Mouse (Mus musculus) midbrain, embryonic 12.5 days (tissue): Measurements from ENCODE around the gene Myo16. TPM values are rescaled to one million over a fixed set of nuclear protein-coding genes. Genes with fewer than 3 reads are reported as not detected.

Experiments used
- ATAC-seq: fragments of 200-750 bp; cut with Nextera tagmentation; 2 replicates; pipeline ENCODE4 v1.8.0; 2017; ENCODE audit warnings: low read depth, moderate TSS enrichment, moderate library complexity; ENCODE audit not compliant: low FRiP score
- H3K27ac ChIP-seq: fragments of 300-500 bp; sonication (generic); replicated peaks from 2 replicates; pipeline ENCODE4 v1.5.1; 2016; ENCODE audit warnings: mild to moderate bottlenecking
- H3K27me3 ChIP-seq: fragments of 300-500 bp; sonication (generic); 2 replicates; pipeline ENCODE4 v1.6.1; 2016; ENCODE audit warnings: mild to moderate bottlenecking
- H3K36me3 ChIP-seq: fragments of 300-500 bp; sonication (generic); 2 replicates; pipeline ENCODE4 v1.6.1; 2016
- H3K4me1 ChIP-seq: fragments of 300-500 bp; sonication (generic); 2 replicates; pipeline ENCODE4 v1.6.1; 2016
- H3K4me2 ChIP-seq: fragments of 300-500 bp; sonication (generic); replicated peaks from 2 replicates; pipeline ENCODE4 v1.6.1; 2016; ENCODE audit warnings: mild to moderate bottlenecking, moderate library complexity
- H3K4me3 ChIP-seq: fragments of 300-500 bp; sonication (generic); 2 replicates; pipeline ENCODE4 v1.5.1; 2016; ENCODE audit warnings: mild to moderate bottlenecking
- H3K9ac ChIP-seq: fragments of 300-500 bp; sonication (generic); replicated peaks from 2 replicates; pipeline ENCODE4 v1.6.1; 2016; ENCODE audit warnings: mild to moderate bottlenecking, moderate library complexity
- H3K9me3 ChIP-seq: fragments of 300-500 bp; sonication (generic); 2 replicates; pipeline ENCODE4 v1.6.1; 2016; ENCODE audit warnings: mild to moderate bottlenecking
- WGBS: fragments of 180-500 bp; shearing (Covaris S2); methylation state at CpG from one replicate; pipeline ENCODE4 v1.1.7; 2016; 5-methylcytosine and 5-hydroxymethylcytosine counted together
- polyA plus RNA-seq: library from polyadenylated mRNA; unstranded; fragments of >200 nt; fragmentation: Nextera tagmentation; extraction: Ambion mirVana; gene quantifications from 2 replicates; pipeline ENCODE4 v1.2.1, GENCODE M21; 2016

Myo16 gene
- polyA plus RNA-seq, 1 experiment from 2014 or later, result 4.0 TPM

DNA sequence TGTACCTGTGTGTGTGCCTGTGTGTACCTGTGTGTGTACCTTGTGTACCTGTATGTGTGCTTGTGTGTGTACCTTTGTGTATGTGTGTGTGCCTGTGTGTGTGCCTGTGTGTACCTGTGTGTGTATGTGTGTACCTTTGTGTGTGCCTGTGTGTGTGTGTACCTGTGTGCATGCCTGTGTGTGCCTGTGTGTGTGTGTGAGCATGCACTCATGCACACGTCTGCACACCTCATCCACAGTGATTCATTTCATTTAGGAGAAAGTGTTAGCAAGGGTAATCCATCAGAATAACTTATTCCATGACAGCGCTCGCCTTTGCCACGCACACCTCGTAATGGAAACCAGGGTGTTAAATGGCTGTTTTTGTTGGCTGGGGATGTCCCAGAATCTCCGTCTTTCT is 36.9 kb downstream of the Myo16 start:
- H3K9ac ChIP-seq, result no peak overlapping the region
- 87% methylated on average over 6 of the region's 6 CpGs for WGBS
- H3K4me1 ChIP-seq, result no peaks in the 10 kb centered on the region
- no peak overlapping the region for H3K4me2 ChIP-seq
- no peak for ATAC-seq
- H3K27me3 ChIP-seq, result no peaks in the 10 kb centered on the region
- H3K27ac ChIP-seq, result no peak overlapping the region
- H3K36me3 ChIP-seq, result no peaks in the 10 kb centered on the region
- no peaks in the 10 kb centered on the region for H3K9me3 ChIP-seq
- H3K4me3 ChIP-seq, result no peak overlapping the region

DNA sequence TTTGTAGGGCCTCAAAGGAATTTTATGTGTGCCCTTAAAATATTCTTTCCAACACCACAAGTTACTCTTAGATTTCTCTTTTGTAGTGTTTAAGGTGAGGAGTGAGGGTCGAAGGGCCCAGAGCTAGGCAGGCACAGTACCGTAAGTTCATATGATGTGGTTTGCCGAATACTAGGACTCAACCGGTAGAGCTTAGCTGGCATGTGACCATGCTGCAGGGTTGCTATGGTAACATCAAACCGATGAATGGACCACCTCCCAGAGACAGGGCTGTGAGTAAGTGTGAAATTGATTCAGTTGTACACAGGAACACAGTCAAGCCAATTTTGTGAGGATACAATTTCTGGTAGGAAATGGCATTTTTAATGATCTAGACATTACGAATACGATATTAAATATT is 44.5 kb downstream of the Myo16 start:
- peak; percentile 95 for ATAC-seq
- no peak overlapping the region for H3K27ac ChIP-seq
- H3K4me3 ChIP-seq, result no peak overlapping the region
- peaks cover 5% of the 10 kb centered on the region; the same call in 1 of the 2 replicates for H3K4me1 ChIP-seq
- no peaks in the 10 kb centered on the region for H3K36me3 ChIP-seq
- peaks cover 21% of the 10 kb centered on the region for H3K27me3 ChIP-seq
- no peak overlapping the region for H3K4me2 ChIP-seq
- H3K9ac ChIP-seq, result no peak overlapping the region
- H3K9me3 ChIP-seq, result no peaks in the 10 kb centered on the region
- 36% methylated on average over 7 of the region's 7 CpGs for WGBS

DNA sequence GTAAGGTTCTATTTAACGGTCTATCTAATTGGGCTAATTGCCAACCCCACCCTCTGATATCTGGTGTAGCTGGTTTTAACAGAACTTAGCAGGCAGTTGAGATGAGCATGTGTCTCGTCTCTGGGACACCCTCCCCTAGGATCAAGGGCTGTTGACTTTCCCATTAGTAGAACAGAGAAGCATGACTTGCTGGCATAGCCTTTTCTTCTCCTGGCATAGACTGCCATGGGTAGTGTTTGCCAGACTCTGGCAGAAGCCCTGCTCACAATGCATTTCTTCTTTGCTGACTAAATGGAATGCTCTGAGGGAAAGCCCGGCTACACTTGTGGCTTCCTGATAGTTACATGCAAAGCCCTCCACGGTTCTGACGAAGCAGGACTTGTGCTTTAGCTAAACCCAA is 45.6 kb downstream of the Myo16 start:
- no peak for ATAC-seq
- Histone ChIP-seq H3K4me3 (no peak overlapping the region), H3K36me3 (no peaks in the 10 kb centered on the region), H3K27me3 (peaks cover 21% of the 10 kb centered on the region), H3K9me3 (no peaks in the 10 kb centered on the region), H3K9ac (no peak overlapping the region), H3K4me1 (peaks cover 5% of the 10 kb centered on the region; the same call in 1 of the 2 replicates), H3K27ac (no peak overlapping the region), H3K4me2 (no peak overlapping the region)
- WGBS, result 87% methylated on average over 5 of the region's 5 CpGs

DNA sequence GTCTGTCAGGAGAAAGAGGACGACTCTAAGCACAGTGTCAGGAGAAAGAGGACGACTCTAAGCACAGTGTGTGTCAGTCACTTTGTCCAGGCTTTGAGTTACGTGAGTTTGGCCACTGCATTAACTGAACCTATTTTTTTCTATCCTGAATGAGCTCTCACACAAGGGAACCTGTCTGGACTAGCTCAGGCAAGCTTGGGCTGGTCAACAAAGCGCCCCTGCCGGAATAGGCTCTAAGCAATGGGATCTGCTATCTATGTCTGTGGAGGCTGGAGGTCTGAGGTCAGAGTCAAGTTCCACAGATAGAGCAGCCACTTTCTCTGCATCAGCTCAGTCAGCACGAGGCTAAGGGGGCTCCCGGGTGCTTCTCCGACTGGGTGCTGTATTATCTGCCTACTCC is 46.3 kb downstream of the Myo16 start:
- Histone ChIP-seq H3K4me3 (no peak overlapping the region), H3K27me3 (peaks cover 21% of the 10 kb centered on the region), H3K4me2 (no peak overlapping the region), H3K9ac (no peak overlapping the region), H3K36me3 (no peaks in the 10 kb centered on the region), H3K27ac (no peak overlapping the region), H3K9me3 (no peaks in the 10 kb centered on the region), H3K4me1 (peaks cover 5% of the 10 kb centered on the region; the same call in 1 of the 2 replicates)
- no peak for ATAC-seq
- WGBS, result 79% methylated on average over 8 of the region's 8 CpGs

DNA sequence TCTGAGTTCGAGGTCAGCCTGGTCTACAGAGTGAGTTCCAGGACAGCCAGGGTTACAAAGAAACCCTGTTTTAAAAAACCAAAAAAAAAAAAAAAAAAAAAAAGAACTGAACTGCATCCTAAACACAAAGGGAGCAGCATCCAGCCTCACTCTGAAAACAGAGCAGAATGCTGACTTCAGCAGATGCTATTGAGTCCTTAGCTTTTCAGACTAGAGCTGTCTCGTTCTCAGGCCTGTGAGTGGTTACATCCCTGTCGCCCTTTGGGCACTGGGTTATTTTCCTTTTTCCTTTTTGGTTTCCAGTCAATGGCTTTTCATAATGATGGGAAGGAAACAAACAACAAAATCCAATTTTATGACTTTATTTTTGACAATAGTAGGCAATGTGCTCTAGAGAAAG is 61.3 kb downstream of the Myo16 start:
- Histone ChIP-seq H3K27me3 (peaks cover 7% of the 10 kb centered on the region; the same call in 1 of the 2 replicates), H3K9ac (no peak overlapping the region), H3K4me1 (0 out of 2 replicates have a peak, but pooled peaks cover 5% of the 10 kb centered on the region), H3K4me2 (no peak overlapping the region), H3K36me3 (no peaks in the 10 kb centered on the region), H3K9me3 (no peaks in the 10 kb centered on the region), H3K4me3 (no peak overlapping the region), H3K27ac (no peak overlapping the region)
- 49% methylated on average over 3 of the region's 3 CpGs for WGBS
- ATAC-seq, result no peak

DNA sequence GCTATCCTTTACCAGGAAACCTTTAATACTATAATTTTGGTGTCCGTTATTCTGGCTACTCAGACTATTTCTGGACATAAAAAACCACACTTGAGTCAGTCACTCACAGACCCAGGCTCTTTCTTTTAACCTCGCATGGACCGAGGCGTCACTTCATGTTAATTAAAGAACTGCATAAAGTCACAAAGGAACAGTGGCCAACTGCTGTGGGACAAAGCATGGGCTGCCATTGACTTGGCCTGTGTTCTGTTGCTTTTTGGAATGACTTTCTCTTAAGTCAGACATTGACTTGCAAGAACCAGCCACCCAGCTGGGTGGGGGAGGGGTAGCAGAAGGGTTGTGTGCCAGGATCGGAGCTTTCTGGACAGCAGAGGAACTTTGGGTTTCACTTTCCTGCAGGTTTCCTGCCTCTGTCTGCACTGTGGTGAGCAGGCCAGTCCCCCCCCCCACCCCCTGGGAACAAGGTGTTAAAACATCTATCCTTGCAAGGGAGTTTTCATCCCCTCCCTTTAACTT is 66.1 kb downstream of the Myo16 start:
- 69% methylated on average over 5 of the region's 5 CpGs for WGBS
- peaks cover 7% of the 10 kb centered on the region; the same call in 1 of the 2 replicates for H3K27me3 ChIP-seq
- no peak overlapping the region for H3K9ac ChIP-seq
- peaks cover 21% of the 10 kb centered on the region; the same call in 1 of the 2 replicates for H3K4me1 ChIP-seq
- no peaks in the 10 kb centered on the region for H3K36me3 ChIP-seq
- no peak overlapping the region for H3K4me3 ChIP-seq
- ATAC-seq, result no peak
- no peak overlapping the region for H3K4me2 ChIP-seq
- H3K27ac ChIP-seq, result no peak overlapping the region
- no peaks in the 10 kb centered on the region for H3K9me3 ChIP-seq

DNA sequence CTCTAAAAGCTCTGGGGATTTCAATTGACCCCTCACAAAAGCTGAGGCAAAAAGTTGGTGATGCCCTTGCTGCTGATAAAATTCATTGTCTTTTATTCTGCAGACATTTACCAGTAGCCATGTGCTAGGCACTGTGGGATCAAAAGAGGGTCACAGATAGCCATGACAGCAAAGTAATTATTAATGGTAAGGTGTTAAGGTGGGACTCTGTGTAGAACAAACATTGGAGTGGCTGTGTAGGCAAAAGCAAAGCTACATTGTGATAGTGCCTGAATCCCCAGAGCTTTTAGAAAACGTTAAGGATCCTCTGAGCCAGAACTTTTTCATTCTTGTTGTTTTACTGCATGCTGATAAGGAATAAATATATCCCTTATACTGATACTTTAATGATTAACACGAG is 69.1 kb downstream of the Myo16 start:
- Histone ChIP-seq H3K27ac (no peak overlapping the region), H3K27me3 (peaks cover 4% of the 10 kb centered on the region; the same call in 1 of the 2 replicates), H3K4me3 (no peak overlapping the region), H3K9ac (no peak overlapping the region), H3K36me3 (no peaks in the 10 kb centered on the region), H3K9me3 (no peaks in the 10 kb centered on the region), H3K4me2 (no peak overlapping the region), H3K4me1 (peaks cover 21% of the 10 kb centered on the region; the same call in 1 of the 2 replicates)
- WGBS, result 66% methylated on average over 2 of the region's 2 CpGs
- ATAC-seq, result no peak

DNA sequence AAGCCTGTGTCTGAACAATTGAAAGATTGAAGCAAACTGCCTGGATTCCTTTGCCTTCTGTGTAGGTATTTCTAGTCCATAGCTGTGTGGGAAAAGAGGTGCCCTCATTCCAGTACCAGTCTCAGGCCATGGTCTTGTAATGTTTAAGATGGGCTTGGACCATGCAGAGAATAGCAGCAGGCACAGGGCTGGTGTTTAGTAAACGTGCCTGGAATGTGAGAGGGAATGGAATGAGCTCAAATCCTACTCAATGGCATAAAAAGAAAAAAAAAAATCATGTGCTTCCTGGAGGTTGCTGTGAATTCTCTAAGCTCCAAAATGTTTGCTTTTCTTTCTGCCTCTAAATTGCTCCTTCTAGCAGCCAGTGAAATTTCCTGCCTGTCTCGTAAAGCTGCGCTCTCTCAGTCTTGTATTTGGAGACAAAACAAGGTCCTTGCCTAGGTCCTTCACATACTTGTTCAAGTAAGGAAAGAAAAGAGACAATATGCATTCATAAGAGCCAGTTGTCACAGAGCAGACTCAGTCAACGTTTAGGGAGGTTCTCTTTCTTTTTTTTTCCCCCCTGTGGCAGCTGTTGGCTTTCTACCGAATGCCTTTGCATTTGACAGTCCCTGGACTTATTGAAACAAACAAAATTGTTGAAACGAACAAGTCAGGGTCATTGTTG is 70.0 kb downstream of the Myo16 start:
- peak overlapping the region; percentile 22; the same call in 1 of the 2 replicates for H3K27ac ChIP-seq
- no peaks in the 10 kb centered on the region for H3K9me3 ChIP-seq
- H3K9ac ChIP-seq, result no peak overlapping the region
- ATAC-seq, result no peak
- H3K4me1 ChIP-seq, result peaks cover 21% of the 10 kb centered on the region; the same call in 1 of the 2 replicates
- no peak overlapping the region for H3K4me2 ChIP-seq
- H3K27me3 ChIP-seq, result no peaks in the 10 kb centered on the region
- H3K36me3 ChIP-seq, result no peaks in the 10 kb centered on the region
- 37% methylated on average over 6 of the region's 6 CpGs for WGBS
- H3K4me3 ChIP-seq, result no peak overlapping the region

DNA sequence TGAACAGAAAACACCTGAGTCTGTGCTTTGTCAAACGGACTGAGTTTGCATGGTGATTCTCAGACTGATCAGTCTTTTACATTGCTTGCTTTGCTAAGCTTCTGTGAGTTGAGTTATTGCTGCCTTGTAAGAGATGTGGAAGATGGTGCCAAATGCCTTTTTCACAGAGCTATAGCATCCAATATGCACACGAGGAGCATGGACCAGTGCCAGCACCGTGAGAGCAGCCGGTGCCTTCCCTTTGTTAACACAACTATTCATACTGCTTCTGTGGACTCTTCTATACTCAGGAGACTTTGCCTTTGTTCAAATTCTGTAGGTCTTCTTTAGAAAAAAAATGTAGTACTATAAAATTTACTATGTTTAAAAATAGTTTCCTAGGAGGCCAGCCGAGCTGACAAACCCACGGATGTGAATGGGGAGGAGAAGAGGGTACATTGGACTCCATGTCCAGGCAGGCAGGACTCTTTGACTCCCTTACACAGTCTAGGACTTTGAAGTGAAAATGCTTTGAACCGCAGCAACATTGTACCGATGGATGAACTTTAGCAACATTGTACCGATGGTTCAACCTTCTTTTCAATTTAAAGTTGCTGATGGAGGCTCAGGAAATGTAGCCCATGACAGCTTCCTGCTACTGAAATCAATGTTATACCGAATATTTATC is 70.7 kb downstream of the Myo16 start:
- WGBS, result 52% methylated on average over 10 of the region's 10 CpGs
- Histone ChIP-seq H3K4me2 (no peak overlapping the region), H3K9me3 (no peaks in the 10 kb centered on the region), H3K4me1 (peaks cover 21% of the 10 kb centered on the region; the same call in 1 of the 2 replicates), H3K36me3 (no peaks in the 10 kb centered on the region), H3K27me3 (no peaks in the 10 kb centered on the region), H3K27ac (peak overlapping the region; percentile 12; the same call in 1 of the 2 replicates), H3K4me3 (no peak overlapping the region), H3K9ac (no peak overlapping the region)
- no peak; the same call in 1 of the 2 replicates for ATAC-seq

DNA sequence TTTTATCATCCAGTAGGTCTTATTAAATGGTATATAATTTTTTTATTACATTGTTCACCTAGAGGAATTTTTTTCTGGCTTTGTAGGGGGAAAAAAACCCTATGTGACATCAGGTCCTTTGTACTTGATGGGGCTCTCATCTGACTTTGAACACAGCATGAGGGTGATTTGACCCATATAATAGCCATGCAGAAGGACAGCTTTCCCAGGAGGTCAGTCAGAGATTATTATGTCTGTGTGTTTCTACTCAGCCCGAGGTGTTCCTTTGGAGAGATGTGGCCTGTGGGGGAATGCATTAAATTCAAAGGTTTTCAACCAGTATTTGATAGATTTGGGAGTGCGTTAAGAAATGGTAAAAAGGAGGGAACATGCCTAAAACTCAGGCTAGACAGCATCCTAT is 71.3 kb downstream of the Myo16 start:
- H3K4me1 ChIP-seq, result peaks cover 16% of the 10 kb centered on the region; the same call in 1 of the 2 replicates
- ATAC-seq, result no peak
- H3K9ac ChIP-seq, result no peak overlapping the region
- no peak overlapping the region for H3K4me2 ChIP-seq
- H3K27ac ChIP-seq, result 0 out of 2 replicates have a peak overlapping the region, but pooled peaks have one; percentile 12
- no peak overlapping the region for H3K4me3 ChIP-seq
- no peaks in the 10 kb centered on the region for H3K36me3 ChIP-seq
- no peaks in the 10 kb centered on the region for H3K9me3 ChIP-seq
- WGBS, result 56% methylated on average over 2 of the region's 2 CpGs
- no peaks in the 10 kb centered on the region for H3K27me3 ChIP-seq

DNA sequence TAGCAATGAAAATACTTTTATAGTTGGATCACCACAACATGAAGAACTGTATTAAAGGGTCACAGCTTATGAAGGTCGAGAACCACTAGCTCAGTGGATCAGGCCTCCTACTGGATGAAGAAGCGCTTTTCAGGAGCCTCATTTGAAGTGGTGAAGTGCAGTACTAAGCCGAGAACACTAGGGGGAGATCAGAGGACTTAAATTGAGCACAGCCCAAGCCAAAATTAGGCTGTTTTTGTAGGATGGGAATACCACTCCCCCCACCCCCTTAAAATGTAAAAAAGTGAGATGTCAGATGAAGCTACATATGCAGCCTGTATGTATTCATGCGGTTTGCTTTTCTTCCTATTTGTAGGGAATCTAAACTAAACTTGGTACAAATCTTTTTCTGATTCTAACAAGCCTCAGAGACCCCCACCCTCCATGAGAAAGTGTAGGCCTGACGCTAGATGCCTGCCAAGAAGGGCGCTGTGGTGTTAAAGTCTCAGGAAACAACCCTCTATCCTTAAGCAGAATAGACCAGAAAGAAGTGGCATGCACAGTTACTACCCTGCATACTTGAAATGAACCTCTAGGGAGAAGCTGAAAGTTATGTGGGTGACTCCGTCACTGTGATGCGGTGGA is 77.1 kb downstream of the Myo16 start:
- WGBS, result 54% methylated on average over 8 of the region's 8 CpGs
- Histone ChIP-seq H3K4me3 (no peak overlapping the region), H3K4me1 (no peaks in the 10 kb centered on the region), H3K9me3 (no peaks in the 10 kb centered on the region), H3K9ac (no peak overlapping the region), H3K4me2 (no peak overlapping the region), H3K27me3 (no peaks in the 10 kb centered on the region), H3K27ac (no peak overlapping the region), H3K36me3 (no peaks in the 10 kb centered on the region)
- ATAC-seq, result no peak

DNA sequence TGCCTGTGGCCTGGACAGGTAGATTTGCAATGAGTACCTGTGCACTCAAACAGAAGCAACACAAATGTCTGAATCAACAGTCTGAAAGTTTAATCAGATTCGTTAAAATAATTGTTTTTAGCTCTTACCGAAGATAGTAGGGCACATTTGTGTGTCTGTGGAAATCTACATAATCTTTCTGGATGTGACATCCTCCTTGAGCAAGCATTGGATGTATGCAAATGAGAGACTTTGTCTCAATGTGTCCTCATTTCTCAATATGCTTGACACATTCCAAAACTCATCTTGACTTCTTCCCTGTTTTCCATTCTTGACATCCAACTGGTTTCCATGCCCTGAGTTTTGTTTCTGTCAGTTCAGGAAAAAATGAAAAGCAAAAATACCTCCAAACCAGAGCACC is 80.8 kb downstream of the Myo16 start:
- Histone ChIP-seq H3K27me3 (no peaks in the 10 kb centered on the region), H3K36me3 (no peaks in the 10 kb centered on the region), H3K4me3 (no peak overlapping the region), H3K9ac (no peak overlapping the region), H3K9me3 (no peaks in the 10 kb centered on the region), H3K4me2 (no peak overlapping the region), H3K4me1 (no peaks in the 10 kb centered on the region), H3K27ac (no peak overlapping the region)
- no peak for ATAC-seq
- 85% methylated on average over 2 of the region's 2 CpGs for WGBS
